Mouse (Mus musculus): ENCODE data around the gene Upk3bl.

GRCm38 (mm10) chr5:136108486-136108885 lies 54.2 kb downstream of the Upk3bl start:
- TF ChIP-seq CTCF (IDR thresholded peaks at IDR 0.05 in 2 of 3, conservative IDR thresholded peaks at IDR 0.05 in 1 of 3; ENCODE audit: control insufficient read depth in 1 of 3, insufficient read depth in 1 of 3, low read depth in 2 of 3, low read length in 3 of 3, poor library complexity in 1 of 3, severe bottlenecking in 1 of 3) (no peak), ETS1 (IDR thresholded peaks at IDR 0.05; ENCODE audit: low read depth, low read length) (no peak), USF1 (IDR thresholded peaks at IDR 0.05; ENCODE audit: low read depth, low read length) (no peak), EP300 (IDR thresholded peaks at IDR 0.05; ENCODE audit: low read depth in 1 of 2, low read length in 2 of 2) (no peak)

Data from MEL (cell line).